Mouse (Mus musculus) duodenum, adult 2 months (tissue): ENCODE data around the gene Slc22a30. TPM values are rescaled to one million over a fixed set of nuclear protein-coding genes. Genes with fewer than 3 reads are reported as not detected.

Experiments
- polyA plus RNA-seq: library from polyadenylated mRNA; depleted of rRNA; stranded (reverse); fragments of >200 nt; gene quantifications from 2 replicates; pipeline ENCODE4 v1.2.3, GENCODE M21; 2012; ENCODE audit warnings: low replicate concordance; rRNA removed

Slc22a30 gene
- polyA plus RNA-seq: 0.04 TPM in 1 of 2 replicates, not detected in the other

GRCm38 (mm10) chr19:8405011-8405410 lies at the start of gene Slc22a30:
Slc22a30 (minus strand) TSS chr19:8405111.

Other genes with a start within 250 kb of the Slc22a30 start
- gene Slc22a29, start 186.2 kb downstream of the Slc22a30 start, polyA plus RNA-seq: not detected in 2 replicates
- 0.02 and 0.04 TPM in 2 replicates for gene Slc22a8, start 186.1 kb upstream of the Slc22a30 start, polyA plus RNA-seq
- not detected in 2 replicates for gene Slc22a6, start 212.9 kb upstream of the Slc22a30 start, polyA plus RNA-seq